Mouse (Mus musculus) B cell, adult (primary cell): ENCODE results near the gene Zxdb. TPM values are rescaled to one million over a fixed set of nuclear protein-coding genes. Genes with fewer than 3 reads are reported as not detected.

Experiments used
- total RNA-seq: library from RNA; stranded (reverse); gene quantifications from 4 replicates; pipeline ENCODE4 v1.2.4, GENCODE M21; 2023; ENCODE audit not compliant: inconsistent age

Gene Zxdb
- 17.4 to 20.6 TPM (median 18.2 TPM) in 4 replicates for total RNA-seq

DNA sequence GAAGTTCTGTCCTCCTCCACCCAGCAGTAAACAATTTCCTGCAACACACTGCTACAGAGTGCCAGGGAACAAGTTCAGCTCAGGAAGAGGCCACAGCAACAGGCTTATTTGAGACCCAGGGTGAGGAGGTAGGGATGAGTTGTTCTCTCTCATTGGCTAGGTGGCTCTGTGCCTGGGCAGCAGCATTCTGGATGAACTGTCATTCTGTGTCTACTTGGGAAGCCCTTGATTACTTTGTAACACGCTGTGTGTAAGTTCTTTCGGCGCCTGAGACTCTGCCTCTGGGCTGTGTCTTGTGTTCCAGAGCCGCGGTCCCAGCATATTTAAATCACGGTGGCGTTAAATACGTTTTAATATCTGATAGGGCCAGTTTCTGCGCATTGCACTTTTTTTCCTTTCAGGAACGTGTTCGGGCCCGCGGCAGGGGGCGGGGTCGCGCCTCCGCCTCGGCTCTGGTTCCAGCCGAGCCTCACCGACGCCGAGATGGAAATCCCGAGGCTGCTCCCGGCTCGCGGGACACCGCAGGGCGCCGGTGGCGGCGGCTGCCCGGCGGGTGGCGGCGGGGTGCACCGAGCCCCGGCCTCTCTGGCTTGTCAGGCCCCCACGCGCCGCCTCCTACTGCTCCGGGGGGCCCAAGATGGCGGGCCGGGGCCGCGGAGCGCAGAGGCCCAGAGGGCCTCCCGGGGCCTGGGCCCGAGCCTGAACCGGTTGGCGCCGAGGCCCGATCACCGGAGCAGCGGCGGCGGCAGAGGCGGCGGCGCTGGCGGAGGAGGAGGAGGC lies at the start of gene Zxdb:
Gene Zxdb (plus strand): TSS at position 378 of the 780 bp plus-strand sequence.

Other genes starting within 250 kb of the Zxdb start
- 3.9 to 4.9 TPM (median 4.2 TPM) in 4 replicates for gene Maged1, start 182.4 kb upstream of the Zxdb start, total RNA-seq
- not detected in 4 replicates for gene Gspt2, start 88.5 kb upstream of the Zxdb start, total RNA-seq